Mouse (Mus musculus): Measurements from ENCODE around the gene Tjp2. TPM values are rescaled to one million over a fixed set of nuclear protein-coding genes. Genes with fewer than 3 reads are reported as not detected.

Tjp2 gene
- total and polyA plus RNA-seq, 2 experiments: 5.8 to 6.5 TPM

GRCm38 (mm10) chr19:24257962-24258361 lies 33.1 kb upstream of the Tjp2 start:
- 0 out of 2 replicates have a peak, but pooled peaks cover 2% of the 10 kb centered on the region for H3K27me3 ChIP-seq (ENCODE audit: control insufficient read depth, insufficient read depth, low read length)
- peaks cover 4% of the 10 kb centered on the region; the same call in 1 of the 2 replicates for H3K36me3 ChIP-seq (ENCODE audit: control insufficient read depth, insufficient read depth, low read length)
- no peak for DNase-seq (ENCODE audit: extremely low read depth, low read depth, low spot score)
- WGBS: 88% methylated on average over 6 of the region's 6 CpGs
- H3K4me3 ChIP-seq (ENCODE audit: insufficient read depth, low read depth, low read length): no peak overlapping the region
- H3K79me2 ChIP-seq (ENCODE audit: control insufficient read depth, insufficient read depth, low read length): no peaks in the 10 kb centered on the region
- TF ChIP-seq POLR2A (IDR thresholded peaks at IDR 0.05; ENCODE audit: extremely low read depth, insufficient read depth, low read length) (no peak), CTCF (IDR thresholded peaks at IDR 0.05; ENCODE audit: low read depth, low read length) (no peak)
- no peak overlapping the region; the same call in 1 of the 2 replicates for H3K27ac ChIP-seq (replicated peaks; ENCODE audit: insufficient read depth, low read depth, low read length)
- H3K9ac ChIP-seq (ENCODE audit: low read depth, low read length): no peak overlapping the region
- H3K4me1 ChIP-seq (ENCODE audit: control insufficient read depth, insufficient read depth, low read length): peaks cover 2% of the 10 kb centered on the region

- 64% methylated on average over 9 of the region's 9 CpGs for WGBS
- H3K27me3 ChIP-seq (ENCODE audit: control insufficient read depth, insufficient read depth, low read length): 0 out of 2 replicates have a peak, but pooled peaks cover 2% of the 10 kb centered on the region
- H3K79me2 ChIP-seq (ENCODE audit: control insufficient read depth, insufficient read depth, low read length): no peaks in the 10 kb centered on the region
- H3K4me1 ChIP-seq (ENCODE audit: control insufficient read depth, insufficient read depth, low read length): peaks cover 4% of the 10 kb centered on the region
- no peak overlapping the region for H3K4me3 ChIP-seq (ENCODE audit: insufficient read depth, low read depth, low read length)
- no peak overlapping the region for H3K9ac ChIP-seq (ENCODE audit: low read depth, low read length)
- no peaks in the 10 kb centered on the region for H3K36me3 ChIP-seq (ENCODE audit: control insufficient read depth, insufficient read depth, low read length)
- TF ChIP-seq CTCF (IDR thresholded peaks at IDR 0.05; ENCODE audit: low read depth, low read length): no peak
- no peak for TF ChIP-seq POLR2A (IDR thresholded peaks at IDR 0.05; ENCODE audit: extremely low read depth, insufficient read depth, low read length)
- H3K27ac ChIP-seq (replicated peaks; ENCODE audit: insufficient read depth, low read depth, low read length): no peak overlapping the region
- no peak for DNase-seq (ENCODE audit: extremely low read depth, low read depth, low spot score)
Observed at GRCm38 (mm10) chr19:24253657-24254260, 28.9 kb upstream of the Tjp2 start.

- H3K79me2 ChIP-seq (ENCODE audit: control insufficient read depth, insufficient read depth, low read length): no peaks in the 10 kb centered on the region
- no peak overlapping the region for H3K27ac ChIP-seq (replicated peaks; ENCODE audit: insufficient read depth, low read depth, low read length)
- H3K27me3 ChIP-seq (ENCODE audit: control insufficient read depth, insufficient read depth, low read length): 0 out of 2 replicates have a peak, but pooled peaks cover 2% of the 10 kb centered on the region
- no peak for DNase-seq (ENCODE audit: extremely low read depth, low read depth, low spot score)
- TF ChIP-seq POLR2A (IDR thresholded peaks at IDR 0.05; ENCODE audit: extremely low read depth, insufficient read depth, low read length): no peak
- TF ChIP-seq CTCF (IDR thresholded peaks at IDR 0.05; ENCODE audit: low read depth, low read length): no peak
- peaks cover 4% of the 10 kb centered on the region for H3K4me1 ChIP-seq (ENCODE audit: control insufficient read depth, insufficient read depth, low read length)
- WGBS: 41% methylated on average over 6 of the region's 6 CpGs
- no peak overlapping the region for H3K9ac ChIP-seq (ENCODE audit: low read depth, low read length)
- no peaks in the 10 kb centered on the region for H3K36me3 ChIP-seq (ENCODE audit: control insufficient read depth, insufficient read depth, low read length)
- H3K4me3 ChIP-seq (ENCODE audit: insufficient read depth, low read depth, low read length): no peak overlapping the region
Observed at GRCm38 (mm10) chr19:24251869-24252268, 27.0 kb upstream of the Tjp2 start.

GRCm38 (mm10) chr19:24243340-24243739 lies 18.5 kb upstream of the Tjp2 start:
- Histone ChIP-seq H3K4me1 (ENCODE audit: control insufficient read depth, insufficient read depth, low read length) (no peaks in the 10 kb centered on the region), H3K27me3 (ENCODE audit: control insufficient read depth, insufficient read depth, low read length) (no peaks in the 10 kb centered on the region), H3K36me3 (ENCODE audit: control insufficient read depth, insufficient read depth, low read length) (no peaks in the 10 kb centered on the region), H3K27ac (replicated peaks; ENCODE audit: insufficient read depth, low read depth, low read length) (no peak overlapping the region), H3K79me2 (ENCODE audit: control insufficient read depth, insufficient read depth, low read length) (no peaks in the 10 kb centered on the region), H3K4me3 (ENCODE audit: insufficient read depth, low read depth, low read length) (no peak overlapping the region), H3K9ac (ENCODE audit: low read depth, low read length) (no peak overlapping the region)
- WGBS: 96% methylated on average over 6 of the region's 6 CpGs
- no peak for DNase-seq (ENCODE audit: extremely low read depth, low read depth, low spot score)
- TF ChIP-seq POLR2A (IDR thresholded peaks at IDR 0.05; ENCODE audit: extremely low read depth, insufficient read depth, low read length) (no peak), CTCF (IDR thresholded peaks at IDR 0.05; ENCODE audit: low read depth, low read length) (no peak)

GRCm38 (mm10) chr19:24241799-24242546 lies 17.1 kb upstream of the Tjp2 start:
- DNase-seq (ENCODE audit: extremely low read depth, low read depth, low spot score): no peak
- no peak for TF ChIP-seq POLR2A (IDR thresholded peaks at IDR 0.05; ENCODE audit: extremely low read depth, insufficient read depth, low read length)
- TF ChIP-seq CTCF (IDR thresholded peaks at IDR 0.05; ENCODE audit: low read depth, low read length): no peak
- no peaks in the 10 kb centered on the region for H3K4me1 ChIP-seq (ENCODE audit: control insufficient read depth, insufficient read depth, low read length)

GRCm38 (mm10) chr19:24241271-24241670 lies 16.4 kb upstream of the Tjp2 start:
- Histone ChIP-seq H3K4me1 (ENCODE audit: control insufficient read depth, insufficient read depth, low read length) (no peaks in the 10 kb centered on the region), H3K4me3 (ENCODE audit: insufficient read depth, low read depth, low read length) (no peak overlapping the region), H3K27ac (replicated peaks; ENCODE audit: insufficient read depth, low read depth, low read length) (no peak overlapping the region), H3K9ac (ENCODE audit: low read depth, low read length) (no peak overlapping the region), H3K27me3 (ENCODE audit: control insufficient read depth, insufficient read depth, low read length) (no peaks in the 10 kb centered on the region), H3K36me3 (ENCODE audit: control insufficient read depth, insufficient read depth, low read length) (no peaks in the 10 kb centered on the region), H3K79me2 (ENCODE audit: control insufficient read depth, insufficient read depth, low read length) (no peaks in the 10 kb centered on the region)
- WGBS: 88% methylated on average over 8 of the region's 8 CpGs
- TF ChIP-seq CTCF (IDR thresholded peaks at IDR 0.05; ENCODE audit: low read depth, low read length): no peak
- no peak for TF ChIP-seq POLR2A (IDR thresholded peaks at IDR 0.05; ENCODE audit: extremely low read depth, insufficient read depth, low read length)
- DNase-seq (ENCODE audit: extremely low read depth, low read depth, low spot score): no peak

More at GRCm38 (mm10) chr19:24241799-24242546, 17.1 kb upstream of the Tjp2 start:
- H3K27ac ChIP-seq (replicated peaks; ENCODE audit: insufficient read depth, low read depth, low read length): no peak overlapping the region
- H3K27me3 ChIP-seq (ENCODE audit: control insufficient read depth, insufficient read depth, low read length): no peaks in the 10 kb centered on the region
- H3K36me3 ChIP-seq (ENCODE audit: control insufficient read depth, insufficient read depth, low read length): no peaks in the 10 kb centered on the region
- H3K9ac ChIP-seq (ENCODE audit: low read depth, low read length): no peak overlapping the region
- H3K4me3 ChIP-seq (ENCODE audit: insufficient read depth, low read depth, low read length): no peak overlapping the region
- no peaks in the 10 kb centered on the region for H3K79me2 ChIP-seq (ENCODE audit: control insufficient read depth, insufficient read depth, low read length)
- WGBS: 52% methylated on average over 14 of the region's 14 CpGs

All from liver, adult 2 months (tissue).